Mouse (Mus musculus): ENCODE measurements at regions not wholly inside any gene's neighbourhood (a gene's known extent, or its start where the extent isn't known, plus 50 kb on each side); places are given as distances from the start of the nearest gene placed in this dataset.

DNA sequence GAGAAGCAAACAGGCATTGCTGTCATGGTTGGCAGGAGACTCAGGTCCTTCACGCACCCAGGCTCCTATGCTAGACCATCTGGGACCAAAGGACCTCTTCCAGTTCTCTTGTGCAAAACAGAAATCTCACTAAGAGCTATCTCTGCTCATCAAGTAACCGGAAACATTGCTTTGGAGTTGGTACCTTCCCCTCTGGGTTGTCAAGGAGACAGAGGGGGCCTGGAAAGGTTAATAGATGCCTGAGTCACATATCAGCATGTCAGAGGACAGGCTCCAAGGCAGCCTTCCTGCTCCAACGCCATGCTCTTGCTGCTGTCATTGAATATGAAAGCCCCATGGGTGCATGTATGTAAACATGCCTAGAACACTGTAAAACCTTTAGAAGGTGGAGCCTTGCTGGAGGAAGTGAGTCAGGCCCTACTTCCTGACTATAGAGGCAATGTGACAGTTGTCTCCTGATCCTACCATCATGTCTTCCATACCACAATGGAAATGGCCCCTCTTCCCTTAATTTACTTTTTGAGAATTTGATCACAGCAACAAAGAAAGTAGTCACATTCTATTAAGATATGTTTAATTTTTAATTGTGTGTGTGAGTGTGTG, 103.8 kb downstream of the Hlx start:
- Histone ChIP-seq H3K4me1 (replicated peaks; ENCODE audit: control insufficient read depth, insufficient read depth, low read length) (no peaks in the 10 kb centered on the region), H3K9me3 (ENCODE audit: control insufficient read depth) (no peaks in the 10 kb centered on the region), H3K27ac (ENCODE audit: low read depth, low read length) (no peak overlapping the region), H3K9ac (ENCODE audit: low read depth, low read length) (no peak overlapping the region), H3K27me3 (replicated peaks; ENCODE audit: control insufficient read depth, insufficient read depth, low read length) (no peaks in the 10 kb centered on the region), H3K4me2 (replicated peaks; ENCODE audit: low read depth) (no peak overlapping the region), H3K36me3 (ENCODE audit: control insufficient read depth, insufficient read depth) (no peaks in the 10 kb centered on the region), H3K4me3 (ENCODE audit: low read depth, low read length) (no peak overlapping the region)
- 73% methylated on average over 3 of the region's 3 CpGs for WGBS
- ATAC-seq = no peak
- no peak for TF ChIP-seq CTCF (IDR thresholded peaks at IDR 0.05; ENCODE audit: low read depth)

DNA sequence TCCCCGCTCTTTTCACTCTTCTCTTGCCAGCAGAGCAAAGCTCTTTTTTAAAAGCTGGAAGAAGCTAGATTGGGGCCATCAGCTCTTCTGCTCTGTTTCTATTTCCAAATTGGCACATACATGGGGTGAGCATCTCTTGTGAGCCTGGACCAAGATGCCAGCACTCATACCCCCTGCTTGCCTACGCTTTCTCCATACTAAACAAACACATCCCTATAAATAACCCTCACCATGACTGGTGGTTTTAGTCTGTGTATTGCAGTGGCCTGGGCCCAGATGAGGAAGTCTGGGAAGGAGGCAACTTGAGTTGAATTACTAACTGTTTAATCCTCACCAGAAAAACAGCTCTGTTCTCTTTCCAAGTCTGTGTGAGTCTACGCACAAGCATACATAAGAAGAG, 110.0 kb downstream of the Hlx start:
- Histone ChIP-seq H3K4me2 (replicated peaks; ENCODE audit: low read depth) (no peak overlapping the region), H3K9me3 (ENCODE audit: control insufficient read depth) (no peaks in the 10 kb centered on the region), H3K27me3 (replicated peaks; ENCODE audit: control insufficient read depth, insufficient read depth, low read length) (no peaks in the 10 kb centered on the region), H3K4me1 (replicated peaks; ENCODE audit: control insufficient read depth, insufficient read depth, low read length) (no peaks in the 10 kb centered on the region), H3K4me3 (ENCODE audit: low read depth, low read length) (no peak overlapping the region), H3K27ac (ENCODE audit: low read depth, low read length) (no peak overlapping the region), H3K36me3 (ENCODE audit: control insufficient read depth, insufficient read depth) (no peaks in the 10 kb centered on the region), H3K9ac (ENCODE audit: low read depth, low read length) (no peak overlapping the region)
- WGBS = 81% methylated on average over 3 of the region's 3 CpGs
- TF ChIP-seq CTCF (IDR thresholded peaks at IDR 0.05; ENCODE audit: low read depth) = no peak
- ATAC-seq = no peak

- no peak overlapping the region for H3K27ac ChIP-seq (ENCODE audit: low read depth, low read length)
- WGBS = 33% methylated on average over 15 of the region's 15 CpGs
- no peaks in the 10 kb centered on the region for H3K27me3 ChIP-seq (replicated peaks; ENCODE audit: control insufficient read depth, insufficient read depth, low read length)
- H3K36me3 ChIP-seq (ENCODE audit: control insufficient read depth, insufficient read depth) = no peaks in the 10 kb centered on the region
- H3K4me2 ChIP-seq (replicated peaks; ENCODE audit: low read depth) = no peak overlapping the region
- TF ChIP-seq CTCF (IDR thresholded peaks at IDR 0.05; ENCODE audit: low read depth) = no peak
- ATAC-seq = no peak
- no peaks in the 10 kb centered on the region for H3K9me3 ChIP-seq (ENCODE audit: control insufficient read depth)
- no peak overlapping the region for H3K4me3 ChIP-seq (ENCODE audit: low read depth, low read length)
- no peaks in the 10 kb centered on the region for H3K4me1 ChIP-seq (replicated peaks; ENCODE audit: control insufficient read depth, insufficient read depth, low read length)
- H3K9ac ChIP-seq (ENCODE audit: low read depth, low read length) = no peak overlapping the region
Observed at GRCm38 (mm10) chr1:184621950-184622349, 110.5 kb downstream of the Hlx start.

DNA sequence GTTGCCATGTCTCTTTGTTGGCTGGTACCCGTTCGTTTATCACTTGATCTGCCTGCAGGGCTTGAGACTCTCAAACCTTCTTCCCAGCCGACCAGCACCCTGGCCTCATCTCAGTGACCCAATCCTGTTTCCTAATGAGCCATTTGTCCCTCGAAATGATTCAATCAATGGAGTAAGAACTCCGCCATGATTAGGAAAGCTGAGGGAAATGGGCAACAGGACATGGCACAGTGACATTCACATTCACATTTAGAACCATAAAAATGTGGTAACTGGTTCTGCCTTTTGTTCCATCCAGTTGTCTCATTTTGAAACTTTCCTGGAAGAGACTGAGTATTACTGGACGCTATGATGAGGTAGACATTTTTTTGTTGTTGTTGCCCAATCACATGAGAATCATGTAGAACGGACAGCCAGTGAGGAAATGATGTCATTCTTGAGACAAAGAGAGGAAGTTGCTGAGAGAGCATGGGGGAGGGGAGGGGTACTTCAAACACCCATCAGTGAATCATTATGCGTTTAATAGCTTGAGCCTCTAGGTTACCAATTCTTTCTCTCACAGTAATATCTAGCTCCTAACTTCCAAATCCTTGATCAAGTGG, 114.5 kb downstream of the Hlx start:
- Histone ChIP-seq H3K27me3 (replicated peaks; ENCODE audit: control insufficient read depth, insufficient read depth, low read length) (no peaks in the 10 kb centered on the region), H3K4me3 (ENCODE audit: low read depth, low read length) (no peak overlapping the region), H3K9ac (ENCODE audit: low read depth, low read length) (no peak overlapping the region), H3K4me2 (replicated peaks; ENCODE audit: low read depth) (no peak overlapping the region), H3K9me3 (ENCODE audit: control insufficient read depth) (no peaks in the 10 kb centered on the region), H3K4me1 (replicated peaks; ENCODE audit: control insufficient read depth, insufficient read depth, low read length) (no peaks in the 10 kb centered on the region), H3K36me3 (ENCODE audit: control insufficient read depth, insufficient read depth) (no peaks in the 10 kb centered on the region), H3K27ac (ENCODE audit: low read depth, low read length) (no peak overlapping the region)
- TF ChIP-seq CTCF (IDR thresholded peaks at IDR 0.05; ENCODE audit: low read depth) = no peak
- no peak for ATAC-seq
- 77% methylated on average over 8 of the region's 8 CpGs for WGBS

DNA sequence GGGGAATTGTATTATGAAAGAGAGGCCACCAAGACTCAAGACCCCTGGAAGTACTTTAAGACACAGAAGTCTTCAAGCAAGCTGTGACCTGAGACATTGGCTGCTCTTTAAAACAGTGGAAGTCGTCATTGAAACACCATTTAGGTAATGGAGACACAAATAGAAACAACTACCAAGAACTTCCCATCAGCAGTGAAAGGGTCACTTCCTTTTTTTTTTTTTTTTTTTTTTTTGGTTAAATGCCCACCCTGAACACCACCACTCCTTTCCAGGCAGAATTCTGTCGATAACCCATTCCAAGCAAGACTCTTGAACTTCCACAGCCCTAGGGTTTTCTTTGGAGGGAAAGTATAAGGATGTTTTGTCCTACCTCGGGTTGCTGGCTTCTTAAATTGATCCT, 116.4 kb downstream of the Hlx start:
- Histone ChIP-seq H3K9ac (ENCODE audit: low read depth, low read length) (no peak overlapping the region), H3K27me3 (replicated peaks; ENCODE audit: control insufficient read depth, insufficient read depth, low read length) (no peaks in the 10 kb centered on the region), H3K4me3 (ENCODE audit: low read depth, low read length) (no peak overlapping the region), H3K9me3 (ENCODE audit: control insufficient read depth) (no peaks in the 10 kb centered on the region), H3K27ac (ENCODE audit: low read depth, low read length) (no peak overlapping the region), H3K4me2 (replicated peaks; ENCODE audit: low read depth) (no peak overlapping the region), H3K4me1 (replicated peaks; ENCODE audit: control insufficient read depth, insufficient read depth, low read length) (no peaks in the 10 kb centered on the region), H3K36me3 (ENCODE audit: control insufficient read depth, insufficient read depth) (no peaks in the 10 kb centered on the region)
- TF ChIP-seq CTCF (IDR thresholded peaks at IDR 0.05; ENCODE audit: low read depth) = no peak
- no peak for ATAC-seq
- 61% methylated on average over 3 of the region's 3 CpGs for WGBS

GRCm38 (mm10) chr1:184614699-184615415, 117.6 kb downstream of the Hlx start:
- H3K4me3 ChIP-seq (ENCODE audit: low read depth, low read length) = no peak overlapping the region
- no peak for ATAC-seq
- H3K27me3 ChIP-seq (replicated peaks; ENCODE audit: control insufficient read depth, insufficient read depth, low read length) = no peaks in the 10 kb centered on the region
- TF ChIP-seq CTCF (IDR thresholded peaks at IDR 0.05; ENCODE audit: low read depth) = no peak
- no peak overlapping the region for H3K27ac ChIP-seq (ENCODE audit: low read depth, low read length)
- no peaks in the 10 kb centered on the region for H3K9me3 ChIP-seq (ENCODE audit: control insufficient read depth)
- H3K4me2 ChIP-seq (replicated peaks; ENCODE audit: low read depth) = no peak overlapping the region
- whole genome bisulfite sequencing = 82% methylated on average over 21 of the region's 21 CpGs
- no peaks in the 10 kb centered on the region for H3K4me1 ChIP-seq (replicated peaks; ENCODE audit: control insufficient read depth, insufficient read depth, low read length)
- H3K9ac ChIP-seq (ENCODE audit: low read depth, low read length) = no peak overlapping the region
- H3K36me3 ChIP-seq (ENCODE audit: control insufficient read depth, insufficient read depth) = no peaks in the 10 kb centered on the region

All from intestine, postnatal 0 days (tissue).